Mouse (Mus musculus): ENCODE measurements at regions not wholly inside any gene's neighbourhood (a gene's known extent, or its start where the extent isn't known, plus 50 kb on each side); places are given as distances from the start of the nearest gene placed in this dataset.

DNA sequence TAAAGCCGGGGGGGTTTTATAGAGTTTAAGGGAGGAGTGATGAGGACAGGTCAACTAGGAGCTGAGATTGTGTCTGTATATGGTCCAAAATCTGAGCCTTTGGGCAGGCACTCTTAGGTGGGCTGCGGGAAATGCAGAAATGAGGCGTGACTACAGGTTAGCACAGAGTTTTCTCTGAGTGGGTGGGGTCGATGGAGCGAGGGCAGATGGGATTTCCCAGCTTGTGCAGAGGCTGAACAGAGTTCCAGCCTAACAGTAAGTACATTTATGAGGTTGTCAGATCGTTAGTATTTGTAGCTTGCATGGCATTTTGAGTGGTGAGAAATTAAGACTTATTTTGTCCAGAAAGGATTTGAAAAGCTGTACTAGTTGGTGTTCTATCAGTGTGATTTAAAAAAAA is 1358.4 kb downstream of the Gsdmc2 start:
- TF ChIP-seq CTCF (IDR thresholded peaks at IDR 0.05; ENCODE audit: borderline replicate concordance, control insufficient read depth, extremely low read depth, insufficient read depth, low read length, poor library complexity) (no peak), POLR2A (IDR thresholded peaks at IDR 0.05; ENCODE audit: control insufficient read depth, extremely low read depth, insufficient read depth, low read length, poor library complexity) (no peak)
